Mouse (Mus musculus): ENCODE measurements around the gene Setd1b. TPM values are rescaled to one million over a fixed set of nuclear protein-coding genes. Genes with fewer than 3 reads are reported as not detected.
A peak's percentile ranks its signal among the peaks of the same experiment; 100 is the strongest.

Setd1b gene
- polyA plus RNA-seq, 1 experiment from 2014 or later: 4.5 TPM

- H3K4me1 ChIP-seq (replicated peaks; ENCODE audit: control insufficient read depth, insufficient read depth): peaks cover 21% of the 10 kb centered on the region
Measured at GRCm38 (mm10) chr5:123137044-123137909, 4.7 kb upstream of the Setd1b start.

DNA sequence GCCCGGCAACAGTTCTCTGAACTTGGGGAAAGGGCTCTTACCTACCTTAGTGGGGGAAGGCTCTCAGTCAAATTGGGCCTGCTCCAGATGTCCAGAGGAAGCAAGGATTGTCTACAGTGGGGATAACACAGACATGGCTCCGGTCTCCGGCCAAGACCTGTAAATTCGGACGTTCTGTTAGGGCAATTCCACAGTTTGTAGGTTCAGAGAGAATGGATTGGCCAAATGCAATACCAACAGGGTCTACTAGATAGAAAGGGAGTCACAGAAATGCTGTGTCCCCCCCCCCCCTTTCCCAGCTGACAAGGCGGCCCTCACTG is 4.1 kb upstream of the Setd1b start:
- DNase-seq (ENCODE audit: low spot score) (no peak), ATAC-seq (ENCODE audit: low FRiP score, low TSS enrichment) (no peak)
- TF ChIP-seq EP300 (optimal IDR thresholded peaks at IDR 0.05) (peak; percentile 53), CTCF (IDR thresholded peaks at IDR 0.05; ENCODE audit: low read depth) (no peak)
- no peaks in the 10 kb centered on the region for H3K27me3 ChIP-seq (ENCODE audit: control insufficient read depth, insufficient read depth, low read length)
- H3K9ac ChIP-seq (ENCODE audit: low read length): peak overlapping the region; percentile 99
- peak overlapping the region; percentile 100 for H3K4me2 ChIP-seq (replicated peaks; ENCODE audit: low read depth)
- H3K4me1 ChIP-seq (replicated peaks; ENCODE audit: control insufficient read depth, insufficient read depth): peaks cover 21% of the 10 kb centered on the region
- no peaks in the 10 kb centered on the region for H3K9me3 ChIP-seq (ENCODE audit: control insufficient read depth, low read length)
- WGBS: 1% methylated on average over 5 of the region's 6 CpGs
- H3K36me3 ChIP-seq (ENCODE audit: control insufficient read depth, insufficient read depth, low read length): no peaks in the 10 kb centered on the region
- H3K27ac ChIP-seq (replicated peaks): peak overlapping the region; percentile 100
- H3K4me3 ChIP-seq (ENCODE audit: low read depth, low read length): peak overlapping the region; percentile 92

More at GRCm38 (mm10) chr5:123137044-123137909, 4.7 kb upstream of the Setd1b start:
- Histone ChIP-seq H3K4me2 (replicated peaks; ENCODE audit: low read depth) (peak overlapping the region; percentile 100), H3K27me3 (ENCODE audit: control insufficient read depth, insufficient read depth, low read length) (no peaks in the 10 kb centered on the region), H3K27ac (replicated peaks) (peak overlapping the region; percentile 100), H3K9me3 (ENCODE audit: control insufficient read depth, low read length) (no peaks in the 10 kb centered on the region), H3K4me3 (ENCODE audit: low read depth, low read length) (peak overlapping the region; percentile 92), H3K36me3 (ENCODE audit: control insufficient read depth, insufficient read depth, low read length) (no peaks in the 10 kb centered on the region), H3K9ac (ENCODE audit: low read length) (peak overlapping the region; percentile 99)
- peak; percentile 97 for DNase-seq (ENCODE audit: low spot score)
- ATAC-seq (ENCODE audit: low FRiP score, low TSS enrichment): peak; percentile 42
- 3% methylated on average over 20 of the region's 20 CpGs for WGBS
- TF ChIP-seq CTCF (IDR thresholded peaks at IDR 0.05; ENCODE audit: low read depth) (no peak), EP300 (optimal IDR thresholded peaks at IDR 0.05) (peak; percentile 90)

GRCm38 (mm10) chr5:123138230-123138911 is 3.6 kb upstream of the Setd1b start:
- H3K4me2 ChIP-seq (replicated peaks; ENCODE audit: low read depth): peak overlapping the region; percentile 100
- ATAC-seq (ENCODE audit: low FRiP score, low TSS enrichment) (peak; percentile 33), DNase-seq (ENCODE audit: low spot score) (peak; percentile 84)
- no peaks in the 10 kb centered on the region for H3K9me3 ChIP-seq (ENCODE audit: control insufficient read depth, low read length)
- peak overlapping the region; percentile 92 for H3K4me3 ChIP-seq (ENCODE audit: low read depth, low read length)
- 1% methylated on average over 32 of the region's 40 CpGs for WGBS
- H3K27ac ChIP-seq (replicated peaks): peak overlapping the region; percentile 100
- H3K9ac ChIP-seq (ENCODE audit: low read length): peak overlapping the region; percentile 99
- H3K36me3 ChIP-seq (ENCODE audit: control insufficient read depth, insufficient read depth, low read length): no peaks in the 10 kb centered on the region
- peaks cover 21% of the 10 kb centered on the region for H3K4me1 ChIP-seq (replicated peaks; ENCODE audit: control insufficient read depth, insufficient read depth)
- peak; percentile 42 for TF ChIP-seq CTCF (IDR thresholded peaks at IDR 0.05; ENCODE audit: low read depth)
- peak; percentile 1 for TF ChIP-seq EP300 (optimal IDR thresholded peaks at IDR 0.05)
- H3K27me3 ChIP-seq (ENCODE audit: control insufficient read depth, insufficient read depth, low read length): no peaks in the 10 kb centered on the region

DNA sequence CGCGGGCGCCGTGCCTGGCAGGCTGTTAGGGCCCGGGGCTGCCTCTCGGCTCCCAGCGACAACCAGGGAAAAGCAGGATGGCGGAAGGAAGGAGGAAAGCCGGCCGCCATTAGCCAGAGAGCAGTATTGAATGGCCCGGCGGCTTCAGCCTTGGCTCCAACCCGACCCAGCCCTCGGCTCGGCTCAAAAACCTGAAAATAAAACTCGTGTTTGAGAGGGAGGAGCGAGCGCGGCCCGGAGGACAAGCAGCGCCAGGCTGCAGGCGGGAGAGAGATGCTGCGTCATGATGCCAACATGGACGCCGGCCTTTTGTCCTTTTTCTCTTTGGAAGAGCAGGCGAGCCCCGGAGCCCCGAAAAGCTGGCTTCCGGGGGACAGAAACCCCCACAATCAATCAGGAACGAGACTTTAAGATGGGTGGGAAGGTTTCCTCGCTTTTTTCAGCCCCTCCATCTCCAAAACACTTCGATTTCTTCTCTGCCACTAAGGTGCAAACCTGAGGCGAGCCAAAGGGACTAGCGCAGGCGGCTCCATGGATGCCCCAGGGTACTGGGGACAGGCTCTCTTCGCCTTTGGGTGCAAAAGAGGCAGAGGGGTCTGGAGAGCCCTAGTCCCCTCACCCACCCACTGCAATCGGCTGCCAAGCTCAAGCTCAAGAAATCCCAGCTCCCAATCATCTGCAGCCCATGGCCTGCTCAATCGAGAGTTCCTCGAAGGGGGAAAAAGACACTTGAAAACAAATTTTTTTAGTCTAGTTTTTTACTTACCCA is 2.9 kb upstream of the Setd1b start:
- H3K9me3 ChIP-seq (ENCODE audit: control insufficient read depth, low read length): no peaks in the 10 kb centered on the region
- H3K4me3 ChIP-seq (ENCODE audit: low read depth, low read length): peak overlapping the region; percentile 92
- H3K36me3 ChIP-seq (ENCODE audit: control insufficient read depth, insufficient read depth, low read length): no peaks in the 10 kb centered on the region
- peak overlapping the region; percentile 100 for H3K4me2 ChIP-seq (replicated peaks; ENCODE audit: low read depth)
- peak overlapping the region; percentile 100 for H3K27ac ChIP-seq (replicated peaks)
- peak overlapping the region; percentile 99 for H3K9ac ChIP-seq (ENCODE audit: low read length)
- peaks cover 21% of the 10 kb centered on the region for H3K4me1 ChIP-seq (replicated peaks; ENCODE audit: control insufficient read depth, insufficient read depth)
- TF ChIP-seq CTCF (IDR thresholded peaks at IDR 0.05; ENCODE audit: low read depth) (0 out of 2 replicates have a peak, but pooled peaks have one; percentile 9), EP300 (optimal IDR thresholded peaks at IDR 0.05) (peak; percentile 68)
- DNase-seq (ENCODE audit: low spot score) (peak; percentile 89), ATAC-seq (ENCODE audit: low FRiP score, low TSS enrichment) (peak; percentile 7; the same call in 1 of the 2 replicates)
- WGBS: 1% methylated on average over 39 of the region's 39 CpGs
- no peaks in the 10 kb centered on the region for H3K27me3 ChIP-seq (ENCODE audit: control insufficient read depth, insufficient read depth, low read length)

DNA sequence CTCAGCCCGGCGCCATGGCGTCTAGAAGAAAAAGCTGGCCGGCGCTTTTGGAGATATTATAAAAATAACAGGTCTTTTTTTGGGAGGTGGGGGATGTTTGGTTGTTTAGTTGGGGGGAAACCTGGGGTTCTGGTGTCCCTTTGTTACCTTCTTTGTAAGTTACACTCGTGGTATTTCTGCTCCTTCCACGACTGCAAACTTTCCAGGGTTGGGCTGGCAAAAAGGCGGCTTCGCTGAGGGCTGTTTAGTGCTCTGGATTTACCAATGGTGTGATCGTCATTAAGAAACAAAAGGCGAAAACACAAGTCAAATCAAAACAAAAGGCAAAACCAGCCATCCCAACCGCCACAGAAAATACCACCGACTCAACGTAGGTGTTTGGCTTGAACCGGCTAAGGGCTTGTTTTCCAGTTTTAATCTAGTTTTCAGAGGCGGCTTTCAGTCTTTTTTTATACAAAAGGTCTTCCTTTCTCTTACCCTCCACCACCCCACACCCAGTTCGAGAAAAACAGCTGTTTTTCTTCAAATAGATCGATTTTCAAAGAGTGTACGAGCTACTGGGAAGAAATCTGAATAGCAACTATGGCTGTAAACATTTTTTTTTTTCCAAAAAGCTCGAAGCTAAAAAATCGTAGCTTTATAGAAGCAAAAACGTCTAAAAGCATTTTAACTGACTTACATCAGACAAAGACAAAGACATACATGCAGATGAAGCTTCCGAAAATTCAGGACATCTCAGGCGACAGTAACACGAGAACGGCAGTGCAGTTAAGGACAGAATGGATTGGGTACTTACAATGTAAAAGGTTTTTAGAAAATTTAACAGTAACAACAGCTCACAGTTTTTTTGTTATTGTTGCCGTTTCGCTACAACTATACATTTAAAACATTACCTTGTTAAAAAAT is 2.0 kb upstream of the Setd1b start:
- peaks cover 16% of the 10 kb centered on the region for H3K4me1 ChIP-seq (replicated peaks; ENCODE audit: control insufficient read depth, insufficient read depth)
- DNase-seq (ENCODE audit: low spot score): no peak
- H3K9ac ChIP-seq (ENCODE audit: low read length): peak overlapping the region; percentile 99
- peak overlapping the region; percentile 100 for H3K27ac ChIP-seq (replicated peaks)
- WGBS: 1% methylated on average over 28 of the region's 28 CpGs
- ATAC-seq (ENCODE audit: low FRiP score, low TSS enrichment): no peak
- no peaks in the 10 kb centered on the region for H3K36me3 ChIP-seq (ENCODE audit: control insufficient read depth, insufficient read depth, low read length)
- peak overlapping the region; percentile 92 for H3K4me3 ChIP-seq (ENCODE audit: low read depth, low read length)
- H3K4me2 ChIP-seq (replicated peaks; ENCODE audit: low read depth): peak overlapping the region; percentile 100
- H3K9me3 ChIP-seq (ENCODE audit: control insufficient read depth, low read length): no peaks in the 10 kb centered on the region
- no peak for TF ChIP-seq EP300 (optimal IDR thresholded peaks at IDR 0.05)
- no peaks in the 10 kb centered on the region for H3K27me3 ChIP-seq (ENCODE audit: control insufficient read depth, insufficient read depth, low read length)
